Mouse (Mus musculus): ENCODE results near the gene Sept11. TPM values are rescaled to one million over a fixed set of nuclear protein-coding genes. Genes with fewer than 3 reads are reported as not detected.

The Sept11 gene
- polyA plus RNA-seq, 1 experiment from 2014 or later: 33.9 TPM

GRCm38 (mm10) chr5:93190428-93190827 is 97.2 kb downstream of the Sept11 start:
- 94% methylated on average over 5 of the region's 5 CpGs for WGBS (ENCODE audit: missing documents)

DNA sequence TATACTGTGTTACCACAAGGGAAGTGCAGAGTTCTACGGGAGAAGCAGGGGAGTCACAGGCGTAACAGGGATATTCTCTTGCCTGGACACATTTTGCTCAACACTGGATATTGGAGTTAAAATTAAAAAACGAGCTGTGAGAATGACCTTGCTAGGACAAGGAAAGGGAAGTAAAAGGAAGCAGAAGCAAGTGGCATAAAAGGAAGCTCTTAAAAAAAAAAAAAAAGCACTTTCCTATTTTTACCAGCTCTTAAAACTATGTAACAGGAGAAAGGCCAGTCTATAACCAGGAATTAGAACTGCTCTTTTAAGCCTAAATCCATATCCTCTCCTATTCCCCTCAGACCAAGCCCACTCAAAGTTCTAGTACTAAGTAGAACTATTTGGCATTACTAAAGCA is 105.0 kb downstream of the Sept11 start:
- Histone ChIP-seq H3K4me3 (ENCODE audit: inconsistent target) (no peak overlapping the region), H3K79me2 (ENCODE audit: inconsistent target) (peaks cover 70% of the 10 kb centered on the region), H3K36me3 (ENCODE audit: inconsistent target) (peaks cover 16% of the 10 kb centered on the region), H3K27ac (peak overlapping the region; percentile 44)
- WGBS (ENCODE audit: missing documents): 51% methylated on average over 3 of the region's 3 CpGs

More at GRCm38 (mm10) chr5:93190428-93190827, 97.2 kb downstream of the Sept11 start:
- peaks cover 52% of the 10 kb centered on the region for H3K79me2 ChIP-seq (ENCODE audit: inconsistent target)
- no peak overlapping the region for H3K4me3 ChIP-seq (ENCODE audit: inconsistent target)
- H3K36me3 ChIP-seq (ENCODE audit: inconsistent target): peaks cover 31% of the 10 kb centered on the region
- no peak overlapping the region for H3K27ac ChIP-seq

- H3K36me3 ChIP-seq (ENCODE audit: inconsistent target): peaks cover 16% of the 10 kb centered on the region
- no peak overlapping the region for H3K4me3 ChIP-seq (ENCODE audit: inconsistent target)
- WGBS (ENCODE audit: missing documents): 100% methylated on average over 1 of the region's 1 CpGs
- no peak overlapping the region for H3K27ac ChIP-seq
- H3K79me2 ChIP-seq (ENCODE audit: inconsistent target): peaks cover 73% of the 10 kb centered on the region
Observed at GRCm38 (mm10) chr5:93201181-93201580, 107.9 kb downstream of the Sept11 start.

GRCm38 (mm10) chr5:93205371-93206108 is 112.3 kb downstream of the Sept11 start:
- Histone ChIP-seq H3K27ac (peak overlapping the region; percentile 13; the same call in 1 of the 2 replicates), H3K4me3 (ENCODE audit: inconsistent target) (peak overlapping the region; percentile 53), H3K79me2 (ENCODE audit: inconsistent target) (peaks cover 50% of the 10 kb centered on the region), H3K36me3 (ENCODE audit: inconsistent target) (peaks cover 10% of the 10 kb centered on the region)
- WGBS (ENCODE audit: missing documents): under 1% methylated on average over 56 of the region's 63 CpGs

DNA sequence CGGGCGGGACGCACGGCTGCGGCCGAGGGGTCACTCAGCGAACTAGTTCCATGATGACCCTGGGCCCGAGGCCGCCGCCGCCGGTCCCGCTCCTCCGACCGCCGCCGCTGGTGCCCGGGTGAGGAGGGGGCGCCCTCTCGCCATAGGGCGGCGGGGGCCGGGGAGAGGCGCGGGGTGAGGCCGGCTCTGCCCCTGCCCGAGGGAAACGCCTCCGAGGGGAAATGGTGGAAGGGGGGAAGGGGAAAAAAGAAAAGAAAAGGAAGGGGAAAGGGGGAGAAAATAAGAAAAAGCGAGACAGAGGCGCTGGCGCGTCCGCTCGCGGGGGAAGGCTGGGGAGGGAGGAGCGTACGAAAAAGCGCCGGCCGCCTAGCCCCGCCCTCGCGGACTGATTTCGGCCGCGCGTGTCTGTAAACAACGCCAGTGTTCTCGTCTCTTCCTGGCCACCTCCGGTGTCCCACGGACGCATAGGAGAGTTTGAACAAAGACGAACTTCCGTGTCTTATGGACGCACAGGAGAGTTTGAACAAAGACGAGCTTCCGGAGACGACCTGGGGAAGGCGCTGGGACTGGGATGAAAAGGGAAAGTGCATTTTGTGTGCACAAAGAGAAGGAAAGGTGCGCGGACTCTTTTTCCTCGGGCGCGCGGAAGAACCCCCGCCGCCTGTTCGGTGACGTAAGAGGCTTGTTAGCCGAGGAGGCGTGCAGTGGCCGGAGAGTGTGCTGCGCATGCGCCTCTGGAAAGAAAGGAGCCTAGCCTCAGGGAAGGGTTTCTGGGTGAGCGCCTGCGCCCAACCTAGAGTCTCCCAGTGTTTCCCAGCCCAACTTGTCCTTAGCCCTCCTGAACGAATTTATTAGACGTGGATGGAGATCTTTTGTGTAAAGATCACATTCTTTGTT is 113.1 kb downstream of the Sept11 start, which contains the start of the genes Ccni and 2010109A12Rik:
Gene Ccni (minus strand): TSS at position 387 of the 897 bp plus-strand sequence.
Gene 2010109A12Rik (plus strand): TSS at position 410 of the 897 bp plus-strand sequence.
- peak within 1 kb of the TSS; percentile 75 for H3K27ac ChIP-seq
- peak within 1 kb of the TSS; percentile 53 for H3K4me3 ChIP-seq (ENCODE audit: inconsistent target)
- peaks cover 43% of the 10 kb centered on the region for H3K79me2 ChIP-seq (ENCODE audit: inconsistent target)
- peaks cover 4% of the 10 kb centered on the region; the same call in 1 of the 2 replicates for H3K36me3 ChIP-seq (ENCODE audit: inconsistent target)
- under 1% methylated on average over 58 of the region's 79 CpGs for WGBS (ENCODE audit: missing documents)

GRCm38 (mm10) chr5:93207006-93207348 is 113.7 kb downstream of the Sept11 start:
- Histone ChIP-seq H3K4me3 (ENCODE audit: inconsistent target) (peak overlapping the region; percentile 46), H3K79me2 (ENCODE audit: inconsistent target) (peaks cover 37% of the 10 kb centered on the region), H3K27ac (peak overlapping the region; percentile 75), H3K36me3 (ENCODE audit: inconsistent target) (no peaks in the 10 kb centered on the region)
- 12% methylated on average over 6 of the region's 6 CpGs for WGBS (ENCODE audit: missing documents)

- 75% methylated on average over 1 of the region's 1 CpGs for WGBS (ENCODE audit: missing documents)
- no peaks in the 10 kb centered on the region for H3K36me3 ChIP-seq (ENCODE audit: inconsistent target)
- H3K27ac ChIP-seq: no peak overlapping the region
- H3K79me2 ChIP-seq (ENCODE audit: inconsistent target): peaks cover 31% of the 10 kb centered on the region
- H3K4me3 ChIP-seq (ENCODE audit: inconsistent target): no peak overlapping the region
Observed at GRCm38 (mm10) chr5:93207555-93207954, 114.3 kb downstream of the Sept11 start.

DNA sequence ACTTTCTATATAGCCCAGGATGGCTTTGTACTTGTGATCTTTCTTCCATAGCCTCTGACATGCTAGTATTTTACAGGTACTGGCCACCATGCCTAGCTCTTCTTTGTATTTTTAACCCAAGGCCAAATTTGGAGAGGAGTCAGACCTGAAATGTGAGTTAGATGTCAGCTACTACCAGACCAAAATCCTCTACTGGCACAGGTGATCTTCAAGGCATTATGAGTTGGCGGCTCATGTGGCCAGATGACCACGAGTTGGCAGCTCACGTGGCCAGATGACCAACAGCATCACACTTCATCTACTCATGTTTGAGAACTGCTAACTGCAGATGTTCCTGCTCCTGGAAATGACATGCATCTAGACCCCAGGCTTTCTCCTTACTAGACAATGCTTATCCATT is 125.1 kb downstream of the Sept11 start:
- H3K36me3 ChIP-seq (ENCODE audit: inconsistent target): no peaks in the 10 kb centered on the region

DNA sequence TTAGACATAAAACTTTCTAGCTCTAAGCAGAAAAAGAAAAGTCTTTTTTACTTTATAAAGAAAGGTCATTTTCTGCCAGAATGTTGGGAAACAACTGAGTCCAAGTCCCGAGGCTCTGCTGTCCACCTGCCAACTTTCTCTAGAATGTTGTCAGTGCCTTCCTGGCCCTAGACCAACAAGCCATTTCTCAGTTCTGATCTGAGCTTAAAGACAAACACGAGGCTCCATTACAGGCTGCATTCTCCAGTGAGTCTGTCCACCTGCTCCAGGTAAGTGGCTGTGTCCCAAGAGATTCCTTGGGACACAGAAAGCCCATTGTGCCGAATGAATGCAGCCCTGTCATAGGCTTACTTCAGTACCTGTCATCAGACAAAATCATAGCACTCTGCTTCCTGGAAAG is 128.4 kb downstream of the Sept11 start:
- Histone ChIP-seq H3K4me3 (ENCODE audit: inconsistent target) (no peak overlapping the region), H3K79me2 (ENCODE audit: inconsistent target) (no peaks in the 10 kb centered on the region), H3K36me3 (ENCODE audit: inconsistent target) (no peaks in the 10 kb centered on the region), H3K27ac (no peak overlapping the region)
- WGBS (ENCODE audit: missing documents): 73% methylated on average over 3 of the region's 3 CpGs

More for the DNA sequence above, 125.1 kb downstream of the Sept11 start:
- no peak overlapping the region for H3K4me3 ChIP-seq (ENCODE audit: inconsistent target)
- no peak overlapping the region for H3K27ac ChIP-seq
- 92% methylated on average over 3 of the region's 3 CpGs for WGBS (ENCODE audit: missing documents)
- H3K79me2 ChIP-seq (ENCODE audit: inconsistent target): no peaks in the 10 kb centered on the region

DNA sequence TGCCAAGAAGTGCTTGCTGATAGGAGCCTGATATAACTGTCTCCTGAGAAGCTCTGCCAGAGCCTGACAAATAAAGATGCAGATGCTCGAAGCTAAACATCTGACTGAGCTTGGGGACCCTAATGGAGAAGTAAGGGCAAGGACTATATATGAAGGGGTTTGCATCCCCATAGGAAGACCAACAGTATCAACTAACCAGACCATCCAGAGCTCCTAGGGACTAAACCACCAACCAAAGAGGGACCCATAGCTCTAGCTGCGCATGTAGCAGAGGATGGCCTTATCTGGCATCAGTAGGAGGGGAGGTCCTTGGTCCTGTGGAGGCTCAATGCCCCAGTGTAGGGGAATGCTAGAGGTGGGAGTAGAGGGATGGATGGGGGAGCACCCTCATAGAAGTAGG is 131.3 kb downstream of the Sept11 start:
- WGBS (ENCODE audit: missing documents): 88% methylated on average over 2 of the region's 2 CpGs
- Histone ChIP-seq H3K27ac (no peak overlapping the region), H3K79me2 (ENCODE audit: inconsistent target) (no peaks in the 10 kb centered on the region), H3K36me3 (ENCODE audit: inconsistent target) (no peaks in the 10 kb centered on the region), H3K4me3 (ENCODE audit: inconsistent target) (no peak overlapping the region)

Other genes starting within 250 kb of the Sept11 start
- not detected in 3 replicates for gene Sowahb, start 48.4 kb upstream of the Sept11 start, polyA plus RNA-seq (2018)
- 104 to 136 TPM (median 120 TPM) in 3 replicates for gene Ccni, start 113.1 kb downstream of the Sept11 start, polyA plus RNA-seq (2018)
- gene 2010109A12Rik, start 113.1 kb downstream of the Sept11 start, polyA plus RNA-seq (2018): not detected in 3 replicates
- 7.1 to 28.6 TPM (median 10.4 TPM) in 3 replicates for gene Ccng2, start 173.8 kb downstream of the Sept11 start, polyA plus RNA-seq (2018)

Data from macrophage (primary cell).